Mouse (Mus musculus) erythroblast, embryonic 14.5 days (primary cell): ENCODE measurements around the gene Lrrc58. TPM values are rescaled to one million over a fixed set of nuclear protein-coding genes. Genes with fewer than 3 reads are reported as not detected.

Source experiments
- H3K27me3 ChIP-seq: 2 replicates; pipeline ENCODE4 v1.6.1; 2012; ENCODE audit warnings: inconsistent platforms; ENCODE audit not compliant: control insufficient read depth
- H3K36me3 ChIP-seq: 2 replicates; pipeline ENCODE4 v1.6.1; 2012; ENCODE audit warnings: mild to moderate bottlenecking, inconsistent platforms; ENCODE audit not compliant: control insufficient read depth
- H3K4me1 ChIP-seq: 2 replicates; pipeline ENCODE4 v1.6.1; 2012; ENCODE audit warnings: inconsistent platforms; ENCODE audit not compliant: control insufficient read depth
- H3K4me3 ChIP-seq: replicated peaks from 2 replicates; pipeline ENCODE3; 2012; ENCODE audit warnings: moderate library complexity, mild to moderate bottlenecking, inconsistent platforms
- H3K9me3 ChIP-seq: 2 replicates; pipeline ENCODE4 v1.6.1; 2012; ENCODE audit warnings: low read length, inconsistent platforms, mixed read lengths; ENCODE audit not compliant: control insufficient read depth
- GATA1 ChIP-seq: IDR thresholded peaks from 2 replicates; pipeline ENCODE4 v1.6.1; 2012; ENCODE audit warnings: low read length, inconsistent platforms, mixed read lengths
- TAL1 ChIP-seq: IDR thresholded peaks from 3 replicates; pipeline ENCODE4 v1.6.1; 2012; ENCODE audit warnings: low read length, inconsistent platforms, mixed read lengths
- polyA plus RNA-seq: library from polyadenylated mRNA; stranded (reverse); fragments of >175 nt; gene quantifications from 2 replicates; pipeline ENCODE4 v1.2.3, GENCODE M21; 2012

Lrrc58 gene
- polyA plus RNA-seq, 1 experiment = 0.06 TPM

GRCm38 (mm10) chr16:37863876-37864275 lies 4.3 kb upstream of the Lrrc58 start:
- Histone ChIP-seq H3K36me3 (no peaks in the 10 kb centered on the region), H3K4me3 (no peak overlapping the region), H3K9me3 (no peaks in the 10 kb centered on the region), H3K4me1 (peaks cover 12% of the 10 kb centered on the region), H3K27me3 (no peaks in the 10 kb centered on the region)
- TF ChIP-seq GATA1 = no peak
- TF ChIP-seq TAL1 = no peak

- TF ChIP-seq GATA1 (no peak), TAL1 (no peak)
- Histone ChIP-seq H3K4me1 (peaks cover 24% of the 10 kb centered on the region), H3K4me3 (no peak overlapping the region), H3K27me3 (no peaks in the 10 kb centered on the region), H3K9me3 (no peaks in the 10 kb centered on the region), H3K36me3 (no peaks in the 10 kb centered on the region)
Observed at GRCm38 (mm10) chr16:37865841-37866240, 2.3 kb upstream of the Lrrc58 start.

GRCm38 (mm10) chr16:37868506-37869469 lies 599 bp downstream of the Lrrc58 start:
- TF ChIP-seq GATA1 (no peak), TAL1 (no peak)
- H3K27me3 ChIP-seq = no peaks in the 10 kb centered on the region
- peaks cover 26% of the 10 kb centered on the region for H3K4me1 ChIP-seq
- no peaks in the 10 kb centered on the region; the same call in 1 of the 2 replicates for H3K36me3 ChIP-seq
- H3K4me3 ChIP-seq = peak overlapping the region; percentile 86
- H3K9me3 ChIP-seq = no peaks in the 10 kb centered on the region

- peaks cover under 1% of the 10 kb centered on the region for H3K36me3 ChIP-seq
- no peaks in the 10 kb centered on the region for H3K27me3 ChIP-seq
- TF ChIP-seq GATA1 (no peak), TAL1 (no peak)
- H3K9me3 ChIP-seq = no peaks in the 10 kb centered on the region
- H3K4me1 ChIP-seq = peaks cover 26% of the 10 kb centered on the region
- H3K4me3 ChIP-seq = peak overlapping the region; percentile 86
Observed at GRCm38 (mm10) chr16:37869470-37870231, 1.5 kb downstream of the Lrrc58 start.

- TF ChIP-seq GATA1 (no peak), TAL1 (no peak)
- H3K9me3 ChIP-seq = no peaks in the 10 kb centered on the region
- H3K4me1 ChIP-seq = peaks cover 28% of the 10 kb centered on the region
- peaks cover 3% of the 10 kb centered on the region for H3K36me3 ChIP-seq
- no peak overlapping the region for H3K4me3 ChIP-seq
- H3K27me3 ChIP-seq = no peaks in the 10 kb centered on the region
Observed at GRCm38 (mm10) chr16:37871112-37871715, 3.0 kb downstream of the Lrrc58 start.

DNA sequence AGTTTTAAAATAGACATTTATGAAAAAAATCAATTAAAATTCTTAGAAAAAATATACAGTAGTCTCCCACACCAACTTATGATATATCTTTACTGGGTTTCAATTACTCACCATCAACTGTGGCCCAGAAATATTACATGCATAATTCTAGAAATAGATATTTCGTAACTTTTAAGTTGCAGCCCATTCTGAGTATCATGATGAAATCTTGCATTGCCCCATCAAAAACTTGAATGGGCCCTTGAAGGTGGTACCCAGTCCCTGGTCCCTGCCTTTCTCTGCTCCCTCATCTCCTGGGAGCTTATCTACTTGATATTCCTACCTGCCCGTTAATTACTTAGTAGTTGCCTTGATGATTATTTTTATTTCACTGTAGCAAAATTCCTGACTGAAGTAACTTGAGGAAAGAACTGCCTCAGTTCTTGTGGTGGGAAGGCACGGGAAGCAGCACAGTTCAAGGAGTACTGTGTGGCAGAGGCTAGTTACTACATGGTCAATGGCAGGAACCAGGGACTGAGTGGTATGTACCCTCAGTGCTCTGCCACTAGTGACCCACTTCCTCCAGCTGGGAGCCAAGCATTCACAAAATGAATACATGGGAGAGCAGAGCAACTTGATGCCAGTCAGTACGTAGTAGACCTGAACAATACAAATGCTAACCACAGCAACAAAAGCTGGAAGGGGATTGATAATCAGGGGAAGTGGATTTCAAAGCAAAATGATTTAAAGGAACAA lies 6.5 kb downstream of the Lrrc58 start:
- TF ChIP-seq GATA1 (no peak), TAL1 (no peak)
- Histone ChIP-seq H3K27me3 (no peaks in the 10 kb centered on the region), H3K9me3 (no peaks in the 10 kb centered on the region), H3K4me1 (peaks cover 11% of the 10 kb centered on the region), H3K36me3 (peaks cover 18% of the 10 kb centered on the region), H3K4me3 (no peak overlapping the region)

DNA sequence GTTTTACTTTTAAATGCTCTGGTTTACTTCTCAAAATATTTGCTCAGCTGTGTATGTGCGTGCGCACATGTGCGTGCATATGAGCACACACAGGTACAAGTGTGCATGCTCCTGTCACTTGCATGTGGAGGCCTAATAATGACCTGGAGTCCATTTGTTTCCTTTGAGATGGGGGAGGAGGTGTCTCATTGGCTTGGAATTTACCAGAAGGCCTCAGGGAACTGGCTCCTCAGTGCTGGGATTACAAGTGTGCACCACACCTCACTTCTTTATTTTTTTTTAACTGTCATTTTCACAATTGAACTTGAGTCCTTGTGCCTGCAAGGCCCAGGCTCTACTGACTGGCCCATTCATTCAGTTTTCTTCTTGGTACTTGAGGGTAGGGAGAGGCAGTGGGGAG lies 9.2 kb downstream of the Lrrc58 start:
- H3K9me3 ChIP-seq = no peaks in the 10 kb centered on the region
- peaks cover 2% of the 10 kb centered on the region for H3K4me1 ChIP-seq
- TF ChIP-seq TAL1 (no peak), GATA1 (no peak)
- H3K36me3 ChIP-seq = peaks cover 36% of the 10 kb centered on the region
- no peaks in the 10 kb centered on the region for H3K27me3 ChIP-seq
- H3K4me3 ChIP-seq = no peak overlapping the region

GRCm38 (mm10) chr16:37878951-37879505 lies 10.8 kb downstream of the Lrrc58 start:
- no peak for TF ChIP-seq GATA1
- no peak for TF ChIP-seq TAL1

More at GRCm38 (mm10) chr16:37878951-37879505, 10.8 kb downstream of the Lrrc58 start:
- H3K4me3 ChIP-seq = no peak overlapping the region
- H3K4me1 ChIP-seq = peaks cover 2% of the 10 kb centered on the region
- no peaks in the 10 kb centered on the region for H3K27me3 ChIP-seq
- no peaks in the 10 kb centered on the region for H3K9me3 ChIP-seq
- H3K36me3 ChIP-seq = peaks cover 47% of the 10 kb centered on the region
